Mouse (Mus musculus) macrophage (primary cell): ENCODE measurements around the gene Srsx. TPM values are rescaled to one million over a fixed set of nuclear protein-coding genes. Genes with fewer than 3 reads are reported as not detected.
"Not testable (repeated sequence)": the region's sequence is repeated elsewhere in the genome, so short reads cannot be mapped to it uniquely, and the experiment has no call there.

Experiments
- H3K27ac ChIP-seq: fragments of 350-480 bp; formaldehyde crosslinking; 2 replicates; pipeline ENCODE4 v1.9.0; 2021
- H3K36me3 ChIP-seq: fragments of 350-480 bp; formaldehyde crosslinking; 2 replicates; pipeline ENCODE4 v1.9.0; 2021; ENCODE audit errors: inconsistent target
- H3K4me3 ChIP-seq: fragments of 350-480 bp; formaldehyde crosslinking; 2 replicates; pipeline ENCODE4 v1.9.0; 2021; ENCODE audit errors: inconsistent target
- H3K79me2 ChIP-seq: fragments of 350-480 bp; formaldehyde crosslinking; 2 replicates; pipeline ENCODE4 v1.9.0; 2021; ENCODE audit errors: inconsistent target
- WGBS: methylation state at CpG from one replicate; pipeline ENCODE4 v1.1.7; 2026; ENCODE audit warnings: inconsistent platforms; ENCODE audit not compliant: missing documents; 5-methylcytosine and 5-hydroxymethylcytosine counted together
- polyA plus RNA-seq: library from polyadenylated mRNA; stranded (reverse); fragments of 250-400 nt; gene quantifications from 3 replicates; pipeline ENCODE4 v1.2.4, GENCODE M21; 2018; ENCODE audit warnings: inconsistent platforms
- total RNA-seq, 78 experiments: library from RNA; depleted of rRNA; stranded (reverse); fragments of 250-400 nt; gene quantifications; 1 replicate in 9 of 78; 2 replicates in 24 of 78; 3 replicates in 43 of 78; 4 replicates in 2 of 78; pipeline ENCODE4 v1.2.4; 2018; ENCODE audit warnings: inconsistent platforms in 56 of 78

Srsx gene
- total RNA-seq (2018; cell fraction: chromatin; rRNA removed), result not detected
- total RNA-seq (2018; cell fraction: cytosol; rRNA removed), result not detected
- not detected for total RNA-seq (2018; cell fraction: nucleus; rRNA removed)
- polyA plus RNA-seq, result not detected in 3 replicates

GRCm38 (mm10) chrX:123222381-123222780 is at the start of gene Srsx:
Gene Srsx (minus strand): TSS chrX:123222481.
- not testable (repeated sequence) for H3K27ac ChIP-seq, H3K79me2 ChIP-seq, H3K4me3 ChIP-seq, H3K36me3 ChIP-seq
- no CpG with 5 or more reads among the region's 1 CpGs for WGBS

- H3K27ac ChIP-seq, H3K36me3 ChIP-seq, H3K4me3 ChIP-seq, H3K79me2 ChIP-seq: not testable (repeated sequence)
- no CpG with 5 or more reads among the region's 3 CpGs for WGBS
Observed at GRCm38 (mm10) chrX:123246807-123247206, 24.5 kb upstream of the Srsx start, which contains the start of gene Gm17577. Gene Gm17577 (minus strand): TSS chrX:123246907.

Other genes starting within 250 kb of the Srsx start
- not detected in 3 replicates for gene Gm17521, start 192.8 kb downstream of the Srsx start, polyA plus RNA-seq
- 1.2 to 2.9 TPM (median 1.2 TPM) in 3 replicates for gene Cldn34c1, start 119.0 kb downstream of the Srsx start, polyA plus RNA-seq
- gene Gm17577, start 24.4 kb upstream of the Srsx start, polyA plus RNA-seq, result not detected in 3 replicates